Mouse (Mus musculus) liver, embryonic 14.5 days (tissue): ENCODE measurements at regions not wholly inside any gene's neighbourhood (a gene's known extent, or its start where the extent isn't known, plus 50 kb on each side); places are given as distances from the start of the nearest gene placed in this dataset.

Experiments used
- ATAC-seq: fragments of 200-750 bp; cut with Nextera tagmentation; 2 replicates; pipeline ENCODE4 v1.8.0; 2017; ENCODE audit warnings: moderate number of reproducible peaks, mild to moderate bottlenecking, moderate library complexity; ENCODE audit not compliant: insufficient read depth
- DNase-seq, 3 experiments: peaks; one replicate each; pipeline ENCODE4 v3.0.0-alpha.2; 2012 to 2013; ENCODE audit warnings: low read depth in 3 of 3, low spot score in 3 of 3
- H3K27ac ChIP-seq: fragments of 300-500 bp; sonication (generic); 2 replicates; pipeline ENCODE4 v1.5.1; 2014; ENCODE audit warnings: moderate library complexity, mild to moderate bottlenecking, control low read depth, inconsistent platforms
- H3K27me3 ChIP-seq: fragments of 300-500 bp; sonication (generic); 2 replicates; pipeline ENCODE4 v1.6.1; 2014; ENCODE audit warnings: mild to moderate bottlenecking, low read length, moderate library complexity; ENCODE audit not compliant: control insufficient read depth, insufficient read depth
- H3K36me3 ChIP-seq: fragments of 300-500 bp; sonication (generic); replicated peaks from 2 replicates; pipeline ENCODE4 v1.6.1; 2014; ENCODE audit warnings: low read depth; ENCODE audit not compliant: control insufficient read depth, insufficient read depth
- H3K4me1 ChIP-seq, 2 experiments: fragments of 200-500 bp in 1 of 2; fragments of 300-500 bp in 1 of 2; sonication (generic) in 1 of 2; replicated peaks; 2 replicates each; pipeline ENCODE4 v1.6.1; 2012 to 2014; ENCODE audit warnings: antibody characterized with exemption in 1 of 2, inconsistent platforms in 1 of 2, low read length in 1 of 2; ENCODE audit not compliant: control insufficient read depth in 2 of 2, insufficient read depth in 2 of 2
- H3K4me2 ChIP-seq: fragments of 300-500 bp; sonication (generic); 2 replicates; pipeline ENCODE4 v1.6.1; 2014; ENCODE audit warnings: low read depth, mild to moderate bottlenecking, control low read depth, moderate library complexity
- H3K4me3 ChIP-seq, 2 experiments: fragments of 200-500 bp in 1 of 2; fragments of 300-500 bp in 1 of 2; sonication (generic) in 1 of 2; 2 replicates each; pipeline ENCODE4 v1.5.1; 2012 to 2014; ENCODE audit warnings: low read depth in 2 of 2, low read length in 2 of 2, mild to moderate bottlenecking in 2 of 2, control low read depth in 1 of 2, inconsistent platforms in 1 of 2, moderate library complexity in 1 of 2; ENCODE audit not compliant: insufficient read depth in 1 of 2
- H3K9ac ChIP-seq: fragments of 300-500 bp; sonication (generic); replicated peaks from 2 replicates; pipeline ENCODE4 v1.6.1; 2014; ENCODE audit warnings: mild to moderate bottlenecking, control low read depth, moderate library complexity
- H3K9me3 ChIP-seq: fragments of 300-500 bp; sonication (generic); 2 replicates; pipeline ENCODE4 v1.6.1; 2016; ENCODE audit warnings: low read length, mixed read lengths; ENCODE audit not compliant: control insufficient read depth
- CTCF ChIP-seq: IDR thresholded peaks from 2 replicates; pipeline ENCODE4 v1.5.1; 2016; ENCODE audit warnings: antibody characterized with exemption, low read depth, control low read depth
- EP300 ChIP-seq: IDR thresholded peaks from 2 replicates; pipeline ENCODE4 v1.6.1; 2016; ENCODE audit warnings: antibody characterized with exemption, low read depth
- WGBS: fragments of 180-500 bp; shearing (Covaris S2); extraction: QIAGEN DNeasy Blood & Tissue Kit; methylation state at CpG from one replicate; pipeline ENCODE4 v1.1.7; 2014; ENCODE audit not compliant: insufficient replicate concordance; 5-methylcytosine and 5-hydroxymethylcytosine counted together

DNA sequence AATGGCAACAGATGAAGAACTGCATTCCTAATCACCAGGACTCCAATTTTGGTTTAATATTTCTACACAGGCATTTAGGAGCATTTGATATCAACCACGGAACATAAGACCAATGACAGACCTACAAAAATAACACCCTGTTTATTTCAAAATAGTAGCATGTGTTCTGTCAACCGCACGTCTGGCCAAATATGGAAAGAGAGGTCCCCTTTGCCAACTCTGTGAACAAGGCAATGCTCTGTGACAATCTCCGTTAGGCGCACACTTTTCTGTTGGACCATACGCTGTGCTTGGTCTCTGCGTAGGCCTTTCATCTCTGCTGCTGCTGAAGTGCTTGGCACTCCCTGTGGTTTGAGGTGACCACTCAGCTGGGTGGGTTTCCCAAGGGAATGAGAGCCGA lies 173.2 kb downstream of the Gadd45g start:
- DNase-seq: no peak

DNA sequence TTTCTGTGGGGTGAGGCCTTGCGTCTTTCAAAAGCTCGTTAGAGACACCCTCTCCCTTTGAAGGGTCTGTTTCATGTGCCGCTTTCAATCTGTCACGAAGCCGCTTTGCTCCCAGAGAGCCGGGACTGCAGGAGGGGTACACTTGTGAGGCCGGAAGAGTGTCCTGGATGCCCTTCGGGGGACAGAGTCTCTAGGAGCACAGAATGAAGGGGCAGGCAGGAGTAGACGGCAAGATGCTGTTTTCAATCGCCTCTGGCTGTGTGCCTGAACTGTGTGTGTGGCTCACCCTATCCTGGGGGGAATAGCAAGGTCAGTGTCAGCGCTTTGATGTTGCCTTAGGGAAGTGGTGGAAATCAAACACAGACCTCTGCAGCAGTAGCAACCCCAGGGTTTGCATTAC lies 174.7 kb downstream of the Gadd45g start:
- Histone ChIP-seq H3K9me3 (no peaks in the 10 kb centered on the region), H3K4me2 (no peak overlapping the region), H3K9ac (no peak overlapping the region), H3K4me3 (no peak overlapping the region), H3K36me3 (no peaks in the 10 kb centered on the region), H3K27me3 (no peaks in the 10 kb centered on the region), H3K27ac (no peak overlapping the region), H3K4me1 (peaks cover 4 to 12% of the 10 kb centered on the region in 2 experiments)
- DNase-seq (no peak), ATAC-seq (no peak)
- WGBS: 63% methylated on average over 11 of the region's 11 CpGs
- no peak for TF ChIP-seq EP300

More for the DNA sequence above, 173.2 kb downstream of the Gadd45g start:
- Histone ChIP-seq H3K27me3 (no peaks in the 10 kb centered on the region), H3K9ac (no peak overlapping the region), H3K4me2 (no peak overlapping the region), H3K4me1 (peaks cover 4 to 8% of the 10 kb centered on the region in 2 experiments), H3K36me3 (no peaks in the 10 kb centered on the region), H3K9me3 (no peaks in the 10 kb centered on the region), H3K4me3 (no peak overlapping the region), H3K27ac (no peak overlapping the region)
- WGBS: 79% methylated on average over 8 of the region's 8 CpGs
- TF ChIP-seq CTCF (no peak), EP300 (no peak)
- ATAC-seq: no peak

DNA sequence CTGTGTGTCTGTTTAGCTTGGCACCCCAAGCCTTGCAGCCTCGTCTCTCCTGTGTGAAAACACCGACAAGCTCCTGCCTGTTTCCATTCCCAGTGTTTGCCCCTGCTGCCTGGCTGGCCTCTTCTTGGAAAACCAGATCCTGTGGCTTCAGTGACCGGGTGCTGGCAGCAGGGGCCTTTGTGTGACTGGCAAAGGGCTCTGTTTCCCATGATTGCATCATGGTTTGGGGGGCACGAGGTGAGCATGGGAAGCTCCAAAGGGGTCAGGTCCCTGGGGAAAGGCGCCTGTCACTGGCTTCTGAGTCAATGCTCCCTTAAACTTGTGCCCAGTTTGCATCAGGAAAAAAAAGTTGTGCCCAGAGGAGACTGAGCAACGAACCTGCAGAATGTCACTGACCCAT lies 175.3 kb downstream of the Gadd45g start:
- no peaks in the 10 kb centered on the region for H3K27me3 ChIP-seq
- 48% methylated on average over 6 of the region's 6 CpGs for WGBS
- H3K4me1 ChIP-seq: peaks cover 4 to 12% of the 10 kb centered on the region in 2 experiments
- H3K4me3 ChIP-seq: no peak overlapping the region
- no peak for ATAC-seq
- no peak for TF ChIP-seq EP300
- no peak for TF ChIP-seq CTCF
- H3K36me3 ChIP-seq: no peaks in the 10 kb centered on the region
- H3K27ac ChIP-seq: no peak overlapping the region
- no peak overlapping the region for H3K4me2 ChIP-seq
- H3K9me3 ChIP-seq: no peaks in the 10 kb centered on the region
- H3K9ac ChIP-seq: no peak overlapping the region
- no peak for DNase-seq

DNA sequence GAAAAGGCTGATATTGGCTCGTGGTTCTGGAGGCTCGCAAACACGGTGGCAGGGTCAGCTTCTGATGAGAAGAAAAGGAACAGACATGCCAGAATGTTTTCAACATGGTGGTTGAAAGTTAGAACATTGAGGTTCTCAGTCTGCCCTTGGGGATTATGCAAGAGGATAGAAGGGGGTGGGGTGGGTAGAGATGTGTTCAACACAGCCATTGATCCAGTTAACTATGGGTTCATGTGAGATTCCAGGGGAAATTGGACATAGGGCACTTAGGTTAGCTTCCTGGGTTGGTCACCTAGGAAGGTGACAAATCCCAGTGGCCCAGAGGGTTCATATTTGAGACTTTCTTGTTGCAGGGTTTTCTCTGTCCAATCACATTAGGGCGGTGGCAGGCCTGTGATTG lies 176.1 kb downstream of the Gadd45g start:
- H3K4me1 ChIP-seq: peaks cover 4 to 12% of the 10 kb centered on the region in 2 experiments
- H3K27ac ChIP-seq: no peak overlapping the region
- TF ChIP-seq EP300 (no peak), CTCF (no peak)
- H3K9ac ChIP-seq: no peak overlapping the region
- 65% methylated on average over 4 of the region's 4 CpGs for WGBS
- H3K9me3 ChIP-seq: no peaks in the 10 kb centered on the region
- ATAC-seq (no peak), DNase-seq (no peak)
- H3K36me3 ChIP-seq: no peaks in the 10 kb centered on the region
- H3K4me2 ChIP-seq: no peak overlapping the region
- H3K4me3 ChIP-seq: no peak overlapping the region
- H3K27me3 ChIP-seq: no peaks in the 10 kb centered on the region

DNA sequence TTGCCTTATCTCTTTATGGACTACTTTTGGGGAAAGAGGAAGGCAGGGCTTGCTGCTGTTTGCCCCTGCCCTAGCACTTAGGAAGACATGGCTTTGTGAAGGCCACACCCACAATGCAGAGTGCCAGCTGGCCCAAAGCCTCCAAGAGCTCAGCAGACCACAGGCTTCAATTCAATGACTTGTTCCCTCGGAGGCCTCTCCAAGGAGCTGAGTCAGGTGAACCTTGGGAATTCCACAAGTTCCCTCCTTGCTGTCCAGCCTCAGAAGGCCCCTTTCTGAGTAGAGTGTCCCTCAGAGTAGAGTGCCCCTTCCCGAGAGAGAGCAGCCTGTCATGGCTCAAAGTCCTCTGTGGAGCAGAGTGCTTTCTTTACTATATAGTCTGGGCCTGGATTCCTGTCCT lies 177.9 kb downstream of the Gadd45g start:
- no peak overlapping the region for H3K27ac ChIP-seq
- no peaks in the 10 kb centered on the region for H3K36me3 ChIP-seq
- TF ChIP-seq CTCF (no peak), EP300 (no peak)
- H3K4me3 ChIP-seq: no peak overlapping the region
- H3K4me1 ChIP-seq: peaks cover 4 to 12% of the 10 kb centered on the region in 2 experiments
- DNase-seq (no peak), ATAC-seq (no peak)
- 16% methylated on average over 2 of the region's 2 CpGs for WGBS
- H3K9ac ChIP-seq: no peak overlapping the region
- no peaks in the 10 kb centered on the region for H3K9me3 ChIP-seq
- no peaks in the 10 kb centered on the region for H3K27me3 ChIP-seq
- no peak overlapping the region for H3K4me2 ChIP-seq
